ENCODE assay signal across 8 mouse cellular contexts in genomic region chr4:84885271-84885540, GRCm38 (mm10). TPM values are rescaled to one million over a fixed set of nuclear protein-coding genes. Genes with fewer than 3 reads are reported as not detected.
DNase-seq lines count a peak whose midpoint lies in the region; ATAC-seq lines count a peak whose summit lies in the region.

No protein-coding gene starts in this region.

- ATAC-seq in kidney, embryonic 14.5 days (ENCODE audit: low FRiP score, low TSS enrichment), result no peak
- ATAC-seq in common myeloid progenitor, adult 5-6 weeks (replicated peaks; ENCODE audit: low read depth, poor library complexity, severe bottlenecking), result 0 out of 2 replicates have a peak, but pooled peaks have one; percentile 1
- ATAC-seq in hindbrain, embryonic 15.5 days (ENCODE audit: low FRiP score, low read depth), result no peak
- ATAC-seq in midbrain, embryonic 14.5 days (ENCODE audit: low FRiP score, low TSS enrichment), result no peak

- intact Hi-C loops in left cerebral cortex, postnatal 36 days (cut with DNase I), result no loop called here

- no peaks in the 10 kb centered on the region for H3K9me3 ChIP-seq in kidney, embryonic 14.5 days (ENCODE audit: control insufficient read depth, low read length)
- H3K9me3 ChIP-seq in hindbrain, embryonic 15.5 days, result no peaks in the 10 kb centered on the region
- H3K9me3 ChIP-seq in midbrain, embryonic 14.5 days (ENCODE audit: control insufficient read depth, low read length), result no peaks in the 10 kb centered on the region

- peak overlapping the region; percentile 91; the same call in 1 of the 2 replicates for H3K27ac ChIP-seq in kidney, embryonic 14.5 days (ENCODE audit: low read depth, low read length)
- no peak overlapping the region for H3K27ac ChIP-seq in hindbrain, embryonic 15.5 days (replicated peaks)
- no peak overlapping the region for H3K27ac ChIP-seq in midbrain, embryonic 14.5 days (replicated peaks; ENCODE audit: low read depth, low read length)

- peak overlapping the region; percentile 84 for H3K9ac ChIP-seq in kidney, embryonic 14.5 days (ENCODE audit: low read depth, low read length)
- peak overlapping the region; percentile 84; the same call in 1 of the 2 replicates for H3K9ac ChIP-seq in hindbrain, embryonic 15.5 days
- H3K9ac ChIP-seq in midbrain, embryonic 14.5 days (replicated peaks; ENCODE audit: low read length), result peak overlapping the region; percentile 89; the same call in 1 of the 2 replicates

- 0 out of 2 replicates have a peak, but pooled peaks cover 8% of the 10 kb centered on the region for H3K4me1 ChIP-seq in kidney, embryonic 14.5 days (ENCODE audit: control insufficient read depth, insufficient read depth, low read length)
- peaks cover 8% of the 10 kb centered on the region for H3K4me1 ChIP-seq in hindbrain, embryonic 15.5 days (replicated peaks)
- H3K4me1 ChIP-seq in midbrain, embryonic 14.5 days (ENCODE audit: control insufficient read depth, insufficient read depth, low read length), result 0 out of 2 replicates have a peak, but pooled peaks cover 5% of the 10 kb centered on the region

- no peaks in the 10 kb centered on the region for H3K36me3 ChIP-seq in kidney, embryonic 14.5 days (ENCODE audit: control insufficient read depth, insufficient read depth, low read length)
- no peaks in the 10 kb centered on the region for H3K36me3 ChIP-seq in hindbrain, embryonic 15.5 days
- no peaks in the 10 kb centered on the region for H3K36me3 ChIP-seq in midbrain, embryonic 14.5 days (ENCODE audit: control insufficient read depth, insufficient read depth, low read length)

- H3K4me2 ChIP-seq in kidney, embryonic 14.5 days (replicated peaks; ENCODE audit: low read depth, low read length), result peak overlapping the region; percentile 60
- H3K4me2 ChIP-seq in hindbrain, embryonic 15.5 days, result peak overlapping the region; percentile 88
- peak overlapping the region; percentile 88 for H3K4me2 ChIP-seq in midbrain, embryonic 14.5 days (ENCODE audit: low read length)

- DNase-seq in kidney, adult 11 months, result no peak
- DNase-seq in midbrain, embryonic 14.5 days, result no peak
- DNase-seq in adrenal gland, adult 18-20 months (ENCODE audit: low spot score in 2 of 2), result no peak
- no peak for DNase-seq in left cerebral cortex, postnatal 36 days (ENCODE audit: low spot score in 2 of 2)
- DNase-seq in right cerebral cortex, postnatal 14 days, result no peak

- H3K4me3 ChIP-seq in kidney, embryonic 14.5 days (ENCODE audit: low read length), result peak overlapping the region; percentile 73
- peak overlapping the region; percentile 92 for H3K4me3 ChIP-seq in hindbrain, embryonic 15.5 days
- peak overlapping the region; percentile 76 for H3K4me3 ChIP-seq in midbrain, embryonic 14.5 days (replicated peaks; ENCODE audit: low read depth, low read length)

- H3K27me3 ChIP-seq in kidney, embryonic 14.5 days (ENCODE audit: control insufficient read depth, insufficient read depth, low read length), result no peaks in the 10 kb centered on the region
- H3K27me3 ChIP-seq in hindbrain, embryonic 15.5 days, result no peaks in the 10 kb centered on the region
- H3K27me3 ChIP-seq in midbrain, embryonic 14.5 days (ENCODE audit: control insufficient read depth, insufficient read depth, low read length), result no peaks in the 10 kb centered on the region

- 25% methylated on average over 1 of the region's 1 CpGs for WGBS in kidney, embryonic 14.5 days
- 36% methylated on average over 1 of the region's 1 CpGs for WGBS in hindbrain, embryonic 15.5 days
- WGBS in midbrain, embryonic 14.5 days, result 53% methylated on average over 1 of the region's 1 CpGs

RNA-seq across cellular contexts. Expression of gene Cntln, which starts 1.1 kb away (rescaled TPM):
- polyA plus RNA-seq in kidney, embryonic 14.5 days (2014; fragmentation: Nextera tagmentation; extraction: Ambion mirVana), result 14.2 and 14.5 TPM in 2 replicates
- total RNA-seq in common myeloid progenitor, adult 5-6 weeks (2017), result 50.3 and 62.0 TPM in 2 replicates
- polyA plus RNA-seq in hindbrain, embryonic 15.5 days (2015; fragmentation: Nextera tagmentation; extraction: Ambion mirVana), result 4.2 and 6.7 TPM in 2 replicates
- polyA plus RNA-seq in midbrain, embryonic 14.5 days (2014; fragmentation: Nextera tagmentation; extraction: Ambion mirVana), result 5.9 and 6.5 TPM in 2 replicates
- 1 to 10 TPM; 6.1 to 8.0 TPM for total RNA-seq in adrenal gland, adult 18-20 months (2021)
- total RNA-seq in left cerebral cortex, postnatal 36 days (2021), result 1 to 10 TPM; 8.1 to 8.4 TPM
